Mouse (Mus musculus): ENCODE data around the gene Tcf15.

DNA sequence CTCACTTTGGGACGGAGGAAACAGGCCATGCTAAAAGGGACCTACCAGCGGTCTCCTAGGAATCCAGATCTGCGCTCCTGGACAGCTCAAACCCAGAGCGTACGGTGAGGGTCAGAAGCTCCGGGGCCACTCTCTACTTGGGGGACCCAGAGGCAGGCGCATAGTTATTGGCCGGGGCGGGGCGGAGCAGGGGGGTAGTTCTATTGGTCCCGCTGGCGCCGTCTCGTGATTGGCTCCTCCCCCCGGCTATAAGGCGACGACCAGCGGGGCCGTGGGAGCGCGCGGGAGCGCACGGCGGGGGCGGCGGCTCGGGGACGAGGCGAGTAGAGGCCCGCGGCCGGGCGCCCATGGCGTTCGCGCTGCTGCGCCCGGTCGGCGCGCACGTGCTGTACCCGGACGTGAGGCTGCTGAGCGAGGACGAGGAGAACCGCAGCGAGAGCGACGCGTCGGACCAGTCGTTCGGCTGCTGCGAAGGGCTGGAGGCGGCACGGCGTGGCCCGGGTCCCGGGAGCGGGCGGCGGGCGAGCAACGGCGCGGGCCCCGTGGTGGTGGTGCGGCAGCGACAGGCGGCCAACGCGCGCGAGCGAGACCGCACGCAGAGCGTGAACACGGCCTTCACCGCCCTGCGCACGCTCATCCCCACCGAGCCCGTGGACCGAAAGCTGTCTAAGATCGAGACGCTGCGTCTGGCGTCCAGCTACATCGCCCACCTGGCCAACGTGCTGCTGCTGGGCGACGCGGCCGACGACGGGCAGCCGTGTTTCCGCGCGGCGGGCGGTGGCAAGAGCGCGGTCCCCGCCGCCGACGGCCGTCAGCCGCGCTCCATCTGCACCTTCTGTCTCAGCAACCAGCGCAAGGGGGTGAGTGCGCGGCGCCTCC is at the start of gene Tcf15:
- TF ChIP-seq CTCF (IDR thresholded peaks at IDR 0.05; ENCODE audit: low read depth): no peak
- TF ChIP-seq EP300 (IDR thresholded peaks at IDR 0.05; ENCODE audit: low read depth): no peak

Measured in liver, postnatal 0 days (tissue).